Comparison of ENCODE assay signal across 19 mouse cellular contexts in genomic region chr17:57038978-57039377, GRCm38 (mm10). TPM values are rescaled to one million over a fixed set of nuclear protein-coding genes. Genes with fewer than 3 reads are reported as not detected.
DNase-seq lines count a peak whose midpoint lies in the region; ATAC-seq and TF ChIP-seq lines count a peak whose summit lies in the region.
"Had no signal": no experiment of that assay in that cellular context is flagged by ENCODE, and none has a peak within 500 bp of the region (broad histone marks: within the 10 kb centered on the region; RNA-seq: fewer than 3 reads in every experiment).

No protein-coding gene starts in this region.

- no peak for TF ChIP-seq POLR2A in lung, adult 2 months (IDR thresholded peaks at IDR 0.05; ENCODE audit: borderline replicate concordance, extremely low read depth, low read depth, low read length)

- peak; percentile 13 for DNase-seq in lung, postnatal 14 days
- no peak for DNase-seq in lung, adult 2 months
- peak; percentile 45 for DNase-seq in WW6 (ENCODE audit: low read depth, low spot score)
- DNase-seq in adrenal gland, postnatal 14 days: no peak
- DNase-seq in cerebellum, postnatal 10 days: no peak
- DNase-seq: cerebellum, postnatal 25 days; gastrocnemius, postnatal 14 days had no signal

- no peak overlapping the region for H3K9ac ChIP-seq in intestine, embryonic 15.5 days
- H3K9ac ChIP-seq in intestine, embryonic 16.5 days (ENCODE audit: low read depth, low read length): no peak overlapping the region
- H3K9ac ChIP-seq: embryonic facial prominence, embryonic 12.5 days; hindbrain, embryonic 13.5 days; limb, embryonic 15.5 days had no signal

- H3K4me2 ChIP-seq in intestine, embryonic 15.5 days (replicated peaks): 0 out of 2 replicates have a peak overlapping the region, but pooled peaks have one; percentile 40
- no peak overlapping the region for H3K4me2 ChIP-seq in intestine, embryonic 16.5 days (ENCODE audit: low read depth, low read length)
- H3K4me2 ChIP-seq: hindbrain, embryonic 13.5 days had no signal

- no peak overlapping the region for H3K27ac ChIP-seq in intestine, embryonic 15.5 days
- H3K27ac ChIP-seq in intestine, embryonic 16.5 days (ENCODE audit: low read length): no peak overlapping the region
- H3K27ac ChIP-seq: embryonic facial prominence, embryonic 12.5 days; hindbrain, embryonic 13.5 days; limb, embryonic 15.5 days had no signal

- TF ChIP-seq CTCF in lung, adult 2 months (IDR thresholded peaks at IDR 0.05; ENCODE audit: insufficient read depth, low read length): no peak

- H3K27me3 ChIP-seq in intestine, embryonic 15.5 days (replicated peaks): peaks cover 4% of the 10 kb centered on the region; the same call in 1 of the 2 replicates
- no peaks in the 10 kb centered on the region; the same call in 1 of the 2 replicates for H3K27me3 ChIP-seq in intestine, embryonic 16.5 days (replicated peaks; ENCODE audit: control insufficient read depth, insufficient read depth, low read length)
- H3K27me3 ChIP-seq: CH12.LX had no signal

- WGBS in intestine, embryonic 15.5 days: 38% methylated on average over 8 of the region's 8 CpGs
- WGBS in intestine, embryonic 16.5 days: 41% methylated on average over 8 of the region's 8 CpGs
- 41% methylated on average over 8 of the region's 8 CpGs for WGBS in lung, adult 2 months

- 0 out of 2 replicates have a peak, but pooled peaks cover 3% of the 10 kb centered on the region for H3K4me1 ChIP-seq in intestine, embryonic 15.5 days (replicated peaks)
- peaks cover 2% of the 10 kb centered on the region; the same call in 1 of the 2 replicates for H3K4me1 ChIP-seq in intestine, embryonic 16.5 days (ENCODE audit: control insufficient read depth, insufficient read depth, low read length)
- no peaks in the 10 kb centered on the region for H3K4me1 ChIP-seq in lung, adult 2 months (ENCODE audit: control insufficient read depth, insufficient read depth, low read length)
- H3K4me1 ChIP-seq: embryonic facial prominence, embryonic 12.5 days; hindbrain, embryonic 13.5 days had no signal

- no peak for ATAC-seq in intestine, embryonic 15.5 days
- ATAC-seq in intestine, embryonic 16.5 days: no peak
- ATAC-seq in megakaryocyte, adult 5-6 weeks (ENCODE audit: poor library complexity, severe bottlenecking): peak; percentile 30; the same call in 1 of the 2 replicates

- no peaks in the 10 kb centered on the region for H3K9me3 ChIP-seq in intestine, embryonic 15.5 days
- no peaks in the 10 kb centered on the region for H3K9me3 ChIP-seq in intestine, embryonic 16.5 days (ENCODE audit: control insufficient read depth, low read length)
- H3K9me3 ChIP-seq: embryonic facial prominence, embryonic 12.5 days; hindbrain, embryonic 13.5 days had no signal

- no peaks in the 10 kb centered on the region for H3K36me3 ChIP-seq in intestine, embryonic 15.5 days
- H3K36me3 ChIP-seq in intestine, embryonic 16.5 days (ENCODE audit: control insufficient read depth, insufficient read depth, low read length): no peaks in the 10 kb centered on the region
- H3K36me3 ChIP-seq: embryonic facial prominence, embryonic 12.5 days; hindbrain, embryonic 13.5 days; limb, embryonic 15.5 days had no signal

- no peak overlapping the region for H3K4me3 ChIP-seq in intestine, embryonic 15.5 days (replicated peaks)
- no peak overlapping the region for H3K4me3 ChIP-seq in intestine, embryonic 16.5 days (ENCODE audit: low read length)
- H3K4me3 ChIP-seq in lung, adult 2 months (replicated peaks; ENCODE audit: extremely low read depth, low read depth, low read length): no peak overlapping the region
- H3K4me3 ChIP-seq: embryonic facial prominence, embryonic 12.5 days; hindbrain, embryonic 13.5 days; limb, embryonic 15.5 days; megakaryocyte, embryonic 14.5 days had no signal

RNA-seq across cellular contexts. Expression of gene Slc25a41, which starts 2.5 kb away (rescaled TPM):
- not detected in 2 replicates for polyA plus RNA-seq in intestine, embryonic 15.5 days (2015; fragmentation: Nextera tagmentation; extraction: Ambion mirVana)
- polyA plus RNA-seq in intestine, embryonic 16.5 days (2015; fragmentation: Nextera tagmentation; extraction: Ambion mirVana): not detected in 2 replicates
- 0.18 TPM in 1 of 2 replicates, not detected in the other for polyA plus RNA-seq in lung, adult 2 months (2012; rRNA removed)
- not detected in 2 replicates for total RNA-seq in megakaryocyte, adult 5-6 weeks (2015)
- not detected in 2 replicates for total RNA-seq in megakaryocyte, adult 5-6 weeks (2017)
- not detected in 2 replicates for total RNA-seq in adrenal gland, postnatal 14 days (2021)
- total RNA-seq: CH12.LX; gastrocnemius, postnatal 14 days; neutrophil, adult 5-6 weeks had no signal
- polyA plus RNA-seq: forebrain, embryonic 11.5 days; heart, embryonic 16.5 days; hindbrain, embryonic 13.5 days; limb, embryonic 15.5 days; urinary bladder, adult 2 months had no signal

RNA-seq across cellular contexts. Expression of gene Khsrp, which starts 7.7 kb away (rescaled TPM):
- 37.5 and 38.9 TPM in 2 replicates for polyA plus RNA-seq in intestine, embryonic 15.5 days (2015; fragmentation: Nextera tagmentation; extraction: Ambion mirVana)
- polyA plus RNA-seq in intestine, embryonic 16.5 days (2015; fragmentation: Nextera tagmentation; extraction: Ambion mirVana): 15.7 and 16.7 TPM in 2 replicates
- polyA plus RNA-seq in lung, adult 2 months (2012; rRNA removed): 75.8 and 80.7 TPM in 2 replicates
- 56.0 and 66.5 TPM in 2 replicates for total RNA-seq in megakaryocyte, adult 5-6 weeks (2015)
- total RNA-seq in megakaryocyte, adult 5-6 weeks (2017): 43.9 and 57.7 TPM in 2 replicates
- total RNA-seq in adrenal gland, postnatal 14 days (2021): 90.2 and 99.9 TPM in 2 replicates

RNA-seq across cellular contexts. Expression of gene Crb3, which starts 19.9 kb away (rescaled TPM):
- polyA plus RNA-seq in intestine, embryonic 15.5 days (2015; fragmentation: Nextera tagmentation; extraction: Ambion mirVana): 90.2 and 91.6 TPM in 2 replicates
- polyA plus RNA-seq in intestine, embryonic 16.5 days (2015; fragmentation: Nextera tagmentation; extraction: Ambion mirVana): 113 TPM in 2 replicates
- 75.5 and 89.4 TPM in 2 replicates for polyA plus RNA-seq in lung, adult 2 months (2012; rRNA removed)
- 0.51 TPM in 1 of 2 replicates, not detected in the other for total RNA-seq in megakaryocyte, adult 5-6 weeks (2015)
- not detected in 2 replicates for total RNA-seq in megakaryocyte, adult 5-6 weeks (2017)
- total RNA-seq in adrenal gland, postnatal 14 days (2021): 0.38 and 1.4 TPM in 2 replicates

RNA-seq across cellular contexts. Expression of gene Slc25a23, which starts 20.7 kb away (rescaled TPM):
- 7.8 and 8.8 TPM in 2 replicates for polyA plus RNA-seq in intestine, embryonic 15.5 days (2015; fragmentation: Nextera tagmentation; extraction: Ambion mirVana)
- 5.7 and 6.7 TPM in 2 replicates for polyA plus RNA-seq in intestine, embryonic 16.5 days (2015; fragmentation: Nextera tagmentation; extraction: Ambion mirVana)
- polyA plus RNA-seq in lung, adult 2 months (2012; rRNA removed): 44.0 and 51.8 TPM in 2 replicates
- 4.1 and 5.8 TPM in 2 replicates for total RNA-seq in megakaryocyte, adult 5-6 weeks (2015)
- 0.49 and 0.77 TPM in 2 replicates for total RNA-seq in megakaryocyte, adult 5-6 weeks (2017)
- 91.4 and 116 TPM in 2 replicates for total RNA-seq in adrenal gland, postnatal 14 days (2021)

RNA-seq across cellular contexts. Expression of gene Gm17949, which starts 27.7 kb away (rescaled TPM):
- polyA plus RNA-seq in intestine, embryonic 15.5 days (2015; fragmentation: Nextera tagmentation; extraction: Ambion mirVana): 0.24 and 0.42 TPM in 2 replicates
- polyA plus RNA-seq in intestine, embryonic 16.5 days (2015; fragmentation: Nextera tagmentation; extraction: Ambion mirVana): 0.37 and 0.58 TPM in 2 replicates
- polyA plus RNA-seq in lung, adult 2 months (2012; rRNA removed): 0.13 and 0.16 TPM in 2 replicates
- not detected in 2 replicates for total RNA-seq in megakaryocyte, adult 5-6 weeks (2015)
- not detected in 2 replicates for total RNA-seq in megakaryocyte, adult 5-6 weeks (2017)
- not detected in 2 replicates for total RNA-seq in adrenal gland, postnatal 14 days (2021)
- total RNA-seq: CH12.LX; gastrocnemius, postnatal 14 days; neutrophil, adult 5-6 weeks had no signal

Comparison
In these comparisons a context has a peak if more than half of its experiments do, and no peak if none do; other contexts are left out.
1. DNase-seq: peak in lung, postnatal 14 days (single experiment) and WW6 (single experiment); none in lung, adult 2 months (single experiment), adrenal gland, postnatal 14 days (single experiment) and cerebellum, postnatal 10 days (0 of 2).